Mouse (Mus musculus) heart, embryonic 11.5 days (tissue): ENCODE measurements at regions not wholly inside any gene's neighbourhood (a gene's known extent, or its start where the extent isn't known, plus 50 kb on each side); places are given as distances from the start of the nearest gene placed in this dataset.

Experiments
- ATAC-seq: fragments of 200-750 bp; cut with Nextera tagmentation; replicated peaks from 2 replicates; pipeline ENCODE4 v1.8.0; 2017; ENCODE audit warnings: moderate library complexity; ENCODE audit not compliant: insufficient number of reproducible peaks, low FRiP score, low TSS enrichment
- H3K27ac ChIP-seq: fragments of 300-500 bp; sonication (generic); 2 replicates; pipeline ENCODE4 v1.5.1; 2014; ENCODE audit warnings: mild to moderate bottlenecking, low read depth, low read length
- H3K27me3 ChIP-seq: fragments of 300-500 bp; sonication (generic); 2 replicates; pipeline ENCODE4 v1.6.1; 2014; ENCODE audit warnings: mild to moderate bottlenecking, low read length, mixed read lengths; ENCODE audit not compliant: control insufficient read depth, insufficient read depth
- H3K36me3 ChIP-seq: fragments of 300-500 bp; sonication (generic); 2 replicates; pipeline ENCODE4 v1.6.1; 2014; ENCODE audit warnings: mild to moderate bottlenecking, low read length, moderate library complexity, mixed read lengths; ENCODE audit not compliant: control insufficient read depth, insufficient read depth
- H3K4me1 ChIP-seq: fragments of 300-500 bp; sonication (generic); 2 replicates; pipeline ENCODE4 v1.6.1; 2014; ENCODE audit warnings: low read length; ENCODE audit not compliant: control insufficient read depth, insufficient read depth
- H3K4me2 ChIP-seq: fragments of 300-500 bp; sonication (generic); 2 replicates; pipeline ENCODE4 v1.6.1; 2014; ENCODE audit warnings: mild to moderate bottlenecking, moderate library complexity
- H3K4me3 ChIP-seq: fragments of 300-500 bp; sonication (generic); 2 replicates; pipeline ENCODE4 v1.5.1; 2014; ENCODE audit warnings: low read depth, low read length
- H3K9ac ChIP-seq: fragments of 300-500 bp; sonication (generic); 2 replicates; pipeline ENCODE4 v1.6.1; 2014; ENCODE audit warnings: mild to moderate bottlenecking, low read depth, low read length, moderate library complexity
- H3K9me3 ChIP-seq: fragments of 300-500 bp; sonication (generic); replicated peaks from 2 replicates; pipeline ENCODE4 v1.6.1; 2016; ENCODE audit warnings: low read length; ENCODE audit not compliant: control insufficient read depth
- WGBS: fragments of 180-500 bp; shearing (Covaris S2); extraction: QIAGEN DNeasy Blood & Tissue Kit; methylation state at CpG from one replicate; pipeline ENCODE4 v1.1.7; 2014; ENCODE audit not compliant: insufficient replicate concordance; 5-methylcytosine and 5-hydroxymethylcytosine counted together

DNA sequence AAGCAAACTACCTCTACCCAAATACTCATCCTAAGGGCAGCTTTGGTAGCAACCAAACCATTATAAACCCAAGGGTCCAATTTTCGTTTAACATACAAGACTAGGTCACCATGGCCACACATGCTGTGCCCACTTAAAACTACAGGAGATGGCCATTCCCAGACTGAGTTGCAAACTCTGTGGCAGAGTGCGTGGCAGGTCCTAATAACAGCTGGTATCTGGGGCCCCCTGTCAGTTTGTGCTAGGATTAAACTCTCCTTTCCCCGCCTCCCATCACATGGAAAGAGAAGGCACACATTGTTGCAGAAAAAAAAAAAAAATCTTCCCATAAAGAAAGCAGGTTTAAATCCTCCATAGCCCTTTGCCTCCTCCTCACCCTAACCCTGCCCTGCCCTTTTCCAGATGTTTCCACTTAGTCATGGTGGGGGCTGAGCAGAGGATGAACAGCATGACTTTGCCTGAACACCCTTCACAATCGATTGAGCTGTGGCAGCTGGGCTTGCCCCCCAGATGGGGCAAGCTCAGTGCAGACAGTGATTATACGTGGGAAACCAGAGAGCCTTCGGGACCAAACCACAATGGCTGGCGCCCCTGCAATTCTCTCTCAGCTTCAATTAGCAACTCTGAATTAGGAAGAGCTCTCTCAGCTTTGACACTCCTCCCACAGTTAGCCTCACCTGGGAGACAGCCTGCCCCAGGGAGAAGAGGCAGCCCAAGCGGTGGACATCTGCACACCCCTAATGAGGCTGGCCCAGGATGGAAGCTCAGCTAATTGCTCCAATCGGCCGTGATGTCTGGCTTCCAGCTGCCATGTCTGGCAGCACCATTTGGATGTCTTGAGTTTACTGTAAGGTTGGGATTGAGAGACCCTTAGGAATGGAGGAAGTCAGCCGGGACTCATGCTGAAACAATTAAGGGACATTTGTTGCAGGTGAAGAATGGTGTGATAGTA is 365.9 kb downstream of the Tns1 start:
- H3K27ac ChIP-seq, result no peak overlapping the region

DNA sequence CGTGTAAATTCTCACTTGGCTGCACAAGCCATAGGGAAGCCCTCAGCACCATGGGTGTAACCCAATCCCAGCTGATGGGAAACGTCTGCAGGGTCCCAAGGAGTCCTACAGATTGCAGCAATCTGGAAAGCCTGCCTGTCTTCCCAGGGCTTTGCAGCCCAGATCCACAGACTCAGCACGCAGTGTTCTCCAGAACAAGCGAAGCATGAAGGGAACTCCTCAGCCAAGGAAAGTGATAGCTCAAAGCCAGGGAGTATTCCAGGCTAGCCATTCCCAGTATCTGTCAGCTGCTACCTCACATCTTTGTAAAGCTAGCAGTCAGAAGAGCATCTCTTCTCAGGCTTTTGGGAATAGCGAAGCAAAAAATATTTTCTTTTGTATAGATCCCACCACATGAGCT is 368.5 kb downstream of the Tns1 start:
- Histone ChIP-seq H3K9ac (no peak overlapping the region), H3K4me1 (no peaks in the 10 kb centered on the region), H3K4me3 (no peak overlapping the region), H3K9me3 (no peaks in the 10 kb centered on the region), H3K36me3 (no peaks in the 10 kb centered on the region), H3K4me2 (no peak overlapping the region), H3K27me3 (no peaks in the 10 kb centered on the region), H3K27ac (no peak overlapping the region)
- no peak for ATAC-seq
- 70% methylated on average over 5 of the region's 5 CpGs for WGBS

More for the DNA sequence above, 365.9 kb downstream of the Tns1 start:
- no peaks in the 10 kb centered on the region for H3K9me3 ChIP-seq
- H3K9ac ChIP-seq, result no peak overlapping the region
- H3K27me3 ChIP-seq, result no peaks in the 10 kb centered on the region
- H3K4me2 ChIP-seq, result no peak overlapping the region
- WGBS, result 42% methylated on average over 11 of the region's 11 CpGs
- no peaks in the 10 kb centered on the region for H3K36me3 ChIP-seq
- ATAC-seq, result no peak
- H3K4me3 ChIP-seq, result no peak overlapping the region
- H3K4me1 ChIP-seq, result no peaks in the 10 kb centered on the region

DNA sequence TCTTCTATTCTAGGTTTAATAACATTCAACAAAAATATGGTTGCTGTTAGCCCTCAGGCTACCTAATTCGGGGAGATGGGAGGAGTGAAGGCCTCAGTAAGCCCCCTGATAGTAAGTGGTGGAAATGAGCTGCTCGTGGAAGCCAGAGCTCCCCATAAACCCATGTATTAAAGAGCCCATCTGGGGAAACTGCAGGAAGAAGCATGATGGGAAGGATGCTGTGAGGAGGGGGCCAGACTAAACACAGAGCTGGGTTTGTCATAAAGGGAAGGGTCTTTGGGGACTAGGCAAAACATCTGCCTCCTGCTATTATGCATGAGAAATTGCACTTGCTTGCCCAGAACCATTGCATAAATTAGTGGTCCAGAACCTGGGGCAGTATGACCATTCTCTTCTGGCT is 369.3 kb downstream of the Tns1 start:
- Histone ChIP-seq H3K4me2 (no peak overlapping the region), H3K4me1 (no peaks in the 10 kb centered on the region), H3K4me3 (no peak overlapping the region), H3K9ac (no peak overlapping the region), H3K27ac (no peak overlapping the region), H3K27me3 (no peaks in the 10 kb centered on the region), H3K9me3 (no peaks in the 10 kb centered on the region), H3K36me3 (no peaks in the 10 kb centered on the region)
- WGBS, result 72% methylated on average over 2 of the region's 2 CpGs
- ATAC-seq, result no peak

DNA sequence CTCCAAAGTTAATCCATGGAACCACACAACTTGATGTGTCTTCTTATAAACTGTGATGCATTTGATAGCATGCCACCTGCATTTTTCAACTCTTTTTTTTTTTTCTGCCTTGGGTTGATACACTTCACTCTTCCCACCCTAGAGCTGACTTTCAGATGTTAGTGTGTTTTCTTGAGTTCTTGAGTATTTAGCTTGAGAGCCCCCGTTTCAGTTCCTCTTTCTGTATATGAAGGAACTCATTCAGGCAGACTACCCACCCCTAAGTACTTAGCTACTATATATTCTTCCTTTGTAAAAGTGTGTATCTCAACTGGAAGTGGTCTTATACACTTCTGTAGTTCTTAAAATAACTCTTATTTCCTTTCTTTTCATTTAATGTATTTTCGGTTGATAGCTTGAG is 371.1 kb downstream of the Tns1 start:
- Histone ChIP-seq H3K9ac (no peak overlapping the region), H3K36me3 (no peaks in the 10 kb centered on the region), H3K27ac (no peak overlapping the region), H3K4me3 (no peak overlapping the region), H3K9me3 (no peaks in the 10 kb centered on the region), H3K27me3 (no peaks in the 10 kb centered on the region), H3K4me2 (no peak overlapping the region), H3K4me1 (no peaks in the 10 kb centered on the region)
- 82% methylated on average over 2 of the region's 2 CpGs for WGBS
- ATAC-seq, result no peak

DNA sequence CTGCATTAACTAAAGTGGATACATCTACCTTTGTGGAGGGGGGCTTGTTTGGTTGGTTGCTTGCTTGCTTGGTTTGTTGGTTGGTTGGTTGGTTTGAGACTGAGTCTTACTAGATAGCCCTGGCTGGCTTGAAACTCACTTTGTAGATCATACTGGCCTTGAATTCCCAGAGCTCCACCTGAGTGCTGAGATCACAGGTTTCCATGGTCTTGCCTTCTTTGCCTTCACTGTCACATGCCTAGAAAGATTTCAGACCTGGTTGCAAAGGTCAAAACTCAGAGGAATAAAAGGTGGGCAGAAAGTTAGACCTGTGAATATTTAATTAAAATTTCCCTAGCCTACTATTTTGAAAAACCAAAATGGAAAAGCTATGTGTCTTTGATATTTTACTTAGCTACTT is 375.5 kb downstream of the Tns1 start:
- no peaks in the 10 kb centered on the region for H3K36me3 ChIP-seq
- no peak overlapping the region for H3K4me3 ChIP-seq
- H3K9me3 ChIP-seq, result no peaks in the 10 kb centered on the region
- ATAC-seq, result no peak
- H3K4me2 ChIP-seq, result no peak overlapping the region
- H3K27me3 ChIP-seq, result no peaks in the 10 kb centered on the region
- H3K4me1 ChIP-seq, result peaks cover 3% of the 10 kb centered on the region; the same call in 1 of the 2 replicates
- H3K27ac ChIP-seq, result no peak overlapping the region
- H3K9ac ChIP-seq, result no peak overlapping the region

DNA sequence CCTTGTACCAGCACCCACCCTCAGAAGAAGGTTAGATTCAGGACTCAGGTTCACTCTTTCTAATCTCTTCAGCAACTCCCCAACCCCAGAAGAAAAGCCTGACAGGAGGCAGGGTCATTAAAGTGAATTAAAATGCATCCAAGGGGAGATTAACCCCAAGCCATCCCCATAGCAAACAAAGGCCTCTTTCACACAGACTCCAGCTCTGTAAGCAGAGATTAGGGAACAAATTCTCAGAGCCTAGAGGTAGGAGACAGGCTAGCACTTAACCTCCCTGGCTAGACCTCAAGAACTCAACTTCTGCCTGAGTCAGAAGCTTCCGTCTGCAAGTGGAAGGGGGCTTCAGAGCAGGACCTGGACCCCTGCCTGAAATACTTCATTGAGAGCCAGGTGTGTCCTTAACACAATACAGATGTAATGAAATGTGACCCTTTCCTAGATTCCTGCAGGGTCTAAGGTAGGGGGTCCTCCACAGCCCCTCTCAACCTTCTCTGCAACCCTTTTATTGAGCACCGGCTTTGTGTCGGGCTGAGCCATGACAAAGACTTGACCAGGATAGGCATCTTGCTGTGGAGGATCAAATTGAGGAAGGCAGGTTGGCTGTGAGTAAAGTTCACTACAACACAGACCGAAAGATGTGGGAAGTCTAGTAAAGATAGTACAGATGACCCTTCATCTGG is 379.6 kb downstream of the Tns1 start:
- no peak overlapping the region for H3K27ac ChIP-seq
- H3K27me3 ChIP-seq, result no peaks in the 10 kb centered on the region
- H3K9ac ChIP-seq, result no peak overlapping the region
- H3K9me3 ChIP-seq, result no peaks in the 10 kb centered on the region
- WGBS, result 79% methylated on average over 4 of the region's 4 CpGs
- H3K4me3 ChIP-seq, result no peak overlapping the region
- H3K4me1 ChIP-seq, result peaks cover 7% of the 10 kb centered on the region; the same call in 1 of the 2 replicates
- H3K4me2 ChIP-seq, result no peak overlapping the region
- no peaks in the 10 kb centered on the region for H3K36me3 ChIP-seq
- ATAC-seq, result no peak

DNA sequence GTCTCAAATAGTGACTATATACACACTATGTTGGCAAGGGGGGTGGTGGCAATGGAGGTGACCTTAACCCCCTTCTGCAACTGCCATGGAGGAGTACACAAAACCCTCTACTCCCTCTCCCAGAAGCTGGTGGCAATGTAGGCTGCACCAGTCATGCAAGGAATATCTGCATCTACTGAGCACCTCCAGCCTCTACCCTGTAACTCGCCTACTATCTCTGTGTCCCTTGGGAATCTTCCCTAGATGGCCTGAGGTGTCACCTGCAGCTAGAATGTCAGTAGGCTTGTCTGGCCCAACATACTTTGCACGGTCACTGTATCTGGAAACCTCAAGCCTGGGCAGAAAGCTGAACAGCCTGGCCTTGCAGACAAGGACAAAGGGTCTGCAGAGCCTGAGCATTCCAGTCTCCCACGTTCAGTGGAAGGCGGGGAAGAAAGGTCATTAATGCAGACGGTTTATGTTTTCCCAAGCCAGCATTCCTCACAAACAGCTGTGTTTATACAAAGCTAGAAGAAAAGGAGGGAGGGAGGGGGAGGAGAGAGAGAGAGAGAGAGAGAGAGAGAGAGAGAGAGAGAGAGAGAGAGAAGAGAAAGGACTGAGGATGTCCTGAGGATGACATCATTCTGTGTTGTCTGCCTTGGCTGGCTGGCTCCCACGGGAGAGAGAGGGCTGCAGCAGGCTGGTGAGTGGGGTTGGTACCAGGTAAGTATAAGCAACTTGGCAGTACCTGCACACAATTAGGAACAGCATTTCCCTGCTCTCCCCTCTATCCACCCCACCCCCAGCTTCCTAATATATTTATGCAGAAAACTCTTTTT is 380.3 kb downstream of the Tns1 start:
- Histone ChIP-seq H3K36me3 (no peaks in the 10 kb centered on the region), H3K9ac (0 out of 2 replicates have a peak overlapping the region, but pooled peaks have one; percentile 22), H3K4me2 (no peak overlapping the region; the same call in 1 of the 2 replicates), H3K4me1 (peaks cover 7% of the 10 kb centered on the region; the same call in 1 of the 2 replicates), H3K9me3 (no peaks in the 10 kb centered on the region), H3K4me3 (no peak overlapping the region), H3K27ac (peak overlapping the region; percentile 46; the same call in 1 of the 2 replicates), H3K27me3 (no peaks in the 10 kb centered on the region)
- WGBS, result 10% methylated on average over 6 of the region's 6 CpGs
- no peak for ATAC-seq

DNA sequence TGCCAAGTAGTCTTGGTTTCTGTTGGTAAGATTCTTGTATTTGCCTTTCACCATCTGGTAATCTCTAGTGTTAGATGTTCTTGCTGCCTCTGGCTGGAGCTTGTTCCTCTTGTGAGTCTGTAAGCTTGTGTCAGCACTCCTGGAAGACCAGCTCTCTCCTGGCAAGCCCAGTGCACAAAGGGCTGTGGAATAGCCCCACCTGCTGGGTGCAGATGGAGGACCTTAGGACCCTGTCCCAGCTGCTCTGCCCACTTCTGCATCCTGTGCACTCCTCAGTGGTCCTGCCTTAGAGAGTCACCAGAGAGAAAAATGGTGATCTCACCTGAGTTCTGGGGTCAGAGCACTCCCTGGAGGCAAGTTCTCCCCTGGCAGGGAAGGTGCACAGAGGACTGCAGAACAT is 387.2 kb downstream of the Tns1 start:
- Histone ChIP-seq H3K4me3 (no peak overlapping the region), H3K4me2 (no peak overlapping the region), H3K36me3 (no peaks in the 10 kb centered on the region), H3K4me1 (no peaks in the 10 kb centered on the region), H3K27me3 (no peaks in the 10 kb centered on the region), H3K27ac (no peak overlapping the region), H3K9me3 (no peaks in the 10 kb centered on the region), H3K9ac (no peak overlapping the region)
- ATAC-seq, result no peak
